Mouse (Mus musculus) embryonic facial prominence, embryonic 12.5 days (tissue): ENCODE data around the gene Il23r. TPM values are rescaled to one million over a fixed set of nuclear protein-coding genes. Genes with fewer than 3 reads are reported as not detected.

Experiments
- ATAC-seq: fragments of 200-750 bp; cut with Nextera tagmentation; 2 replicates; pipeline ENCODE4 v1.8.0; 2017; ENCODE audit not compliant: insufficient number of reproducible peaks, insufficient read depth, low FRiP score, low TSS enrichment
- H3K27ac ChIP-seq: fragments of 300-500 bp; sonication (generic); 2 replicates; pipeline ENCODE4 v1.5.1; 2016; ENCODE audit warnings: mild to moderate bottlenecking
- H3K27me3 ChIP-seq: fragments of 300-500 bp; sonication (generic); 2 replicates; pipeline ENCODE4 v1.6.1; 2016; ENCODE audit warnings: mild to moderate bottlenecking, moderate library complexity
- H3K36me3 ChIP-seq: fragments of 300-500 bp; sonication (generic); 2 replicates; pipeline ENCODE4 v1.6.1; 2016; ENCODE audit warnings: mild to moderate bottlenecking
- H3K4me1 ChIP-seq: fragments of 300-500 bp; sonication (generic); 2 replicates; pipeline ENCODE4 v1.6.1; 2016
- H3K4me2 ChIP-seq: fragments of 300-500 bp; sonication (generic); replicated peaks from 2 replicates; pipeline ENCODE4 v1.6.1; 2016; ENCODE audit warnings: mild to moderate bottlenecking, moderate library complexity
- H3K4me3 ChIP-seq: fragments of 300-500 bp; sonication (generic); 2 replicates; pipeline ENCODE4 v1.5.1; 2016; ENCODE audit warnings: mild to moderate bottlenecking
- H3K9ac ChIP-seq: fragments of 300-500 bp; sonication (generic); 2 replicates; pipeline ENCODE4 v1.6.1; 2016; ENCODE audit warnings: mild to moderate bottlenecking, moderate library complexity
- H3K9me3 ChIP-seq: fragments of 300-500 bp; sonication (generic); 2 replicates; pipeline ENCODE4 v1.6.1; 2016; ENCODE audit warnings: mild to moderate bottlenecking, moderate library complexity
- WGBS: fragments of 180-500 bp; shearing (Covaris S2); methylation state at CpG from one replicate; pipeline ENCODE4 v1.1.7; 2016; 5-methylcytosine and 5-hydroxymethylcytosine counted together
- polyA plus RNA-seq: library from polyadenylated mRNA; unstranded; fragments of >200 nt; fragmentation: Nextera tagmentation; extraction: Ambion mirVana; gene quantifications from 2 replicates; pipeline ENCODE4 v1.2.1, GENCODE M21; 2016

Gene Il23r
- polyA plus RNA-seq, 1 experiment from 2014 or later = not detected

- Histone ChIP-seq H3K4me2 (no peak overlapping the region), H3K27ac (no peak overlapping the region), H3K36me3 (no peaks in the 10 kb centered on the region), H3K4me1 (no peaks in the 10 kb centered on the region), H3K27me3 (peaks cover 13% of the 10 kb centered on the region), H3K9ac (no peak overlapping the region), H3K4me3 (no peak overlapping the region), H3K9me3 (no peaks in the 10 kb centered on the region)
- no peak for ATAC-seq
- WGBS = 6% methylated on average over 1 of the region's 1 CpGs
Observed at GRCm38 (mm10) chr6:67471242-67471641, 20.4 kb downstream of the Il23r start.

- Histone ChIP-seq H3K36me3 (no peaks in the 10 kb centered on the region), H3K9ac (no peak overlapping the region), H3K27me3 (no peaks in the 10 kb centered on the region), H3K4me3 (no peak overlapping the region), H3K9me3 (no peaks in the 10 kb centered on the region), H3K27ac (no peak overlapping the region), H3K4me1 (no peaks in the 10 kb centered on the region), H3K4me2 (no peak overlapping the region)
- 100% methylated on average over 1 of the region's 1 CpGs for WGBS
- no peak for ATAC-seq
Observed at GRCm38 (mm10) chr6:67459424-67459823, 32.2 kb downstream of the Il23r start.

- H3K4me2 ChIP-seq = no peak overlapping the region
- no peak overlapping the region for H3K4me3 ChIP-seq
- no peaks in the 10 kb centered on the region for H3K4me1 ChIP-seq
- H3K9me3 ChIP-seq = no peaks in the 10 kb centered on the region
- H3K27me3 ChIP-seq = no peaks in the 10 kb centered on the region
- no peaks in the 10 kb centered on the region for H3K36me3 ChIP-seq
- H3K9ac ChIP-seq = no peak overlapping the region
- H3K27ac ChIP-seq = no peak overlapping the region
- ATAC-seq = no peak
- WGBS = 58% methylated on average over 5 of the region's 5 CpGs
Observed at GRCm38 (mm10) chr6:67451330-67451729, 40.3 kb downstream of the Il23r start.

GRCm38 (mm10) chr6:67445866-67446265 lies 45.8 kb downstream of the Il23r start:
- no peaks in the 10 kb centered on the region for H3K4me1 ChIP-seq
- no peak for ATAC-seq
- no peaks in the 10 kb centered on the region for H3K36me3 ChIP-seq
- H3K9ac ChIP-seq = no peak overlapping the region
- H3K4me3 ChIP-seq = no peak overlapping the region
- whole genome bisulfite sequencing = 62% methylated on average over 1 of the region's 1 CpGs
- H3K27me3 ChIP-seq = no peaks in the 10 kb centered on the region
- no peak overlapping the region for H3K27ac ChIP-seq
- no peaks in the 10 kb centered on the region for H3K9me3 ChIP-seq
- no peak overlapping the region for H3K4me2 ChIP-seq

- no peaks in the 10 kb centered on the region for H3K27me3 ChIP-seq
- no peak overlapping the region for H3K4me2 ChIP-seq
- WGBS = 86% methylated on average over 6 of the region's 6 CpGs
- H3K4me3 ChIP-seq = no peak overlapping the region
- no peak overlapping the region for H3K9ac ChIP-seq
- no peaks in the 10 kb centered on the region for H3K36me3 ChIP-seq
- no peak for ATAC-seq
- H3K27ac ChIP-seq = no peak overlapping the region
- no peaks in the 10 kb centered on the region for H3K4me1 ChIP-seq
- H3K9me3 ChIP-seq = no peaks in the 10 kb centered on the region
Observed at GRCm38 (mm10) chr6:67443124-67443523, 48.5 kb downstream of the Il23r start.

- H3K9ac ChIP-seq = no peak overlapping the region
Observed at GRCm38 (mm10) chr6:67437814-67438385, 53.8 kb downstream of the Il23r start.

GRCm38 (mm10) chr6:67437028-67437427 lies 54.6 kb downstream of the Il23r start:
- no peak overlapping the region for H3K9ac ChIP-seq
- H3K9me3 ChIP-seq = no peaks in the 10 kb centered on the region
- no peak for ATAC-seq
- H3K4me2 ChIP-seq = no peak overlapping the region
- H3K4me1 ChIP-seq = no peaks in the 10 kb centered on the region
- H3K36me3 ChIP-seq = no peaks in the 10 kb centered on the region
- no peak overlapping the region for H3K27ac ChIP-seq
- no peaks in the 10 kb centered on the region for H3K27me3 ChIP-seq
- H3K4me3 ChIP-seq = no peak overlapping the region

More at GRCm38 (mm10) chr6:67437814-67438385, 53.8 kb downstream of the Il23r start:
- Histone ChIP-seq H3K9me3 (no peaks in the 10 kb centered on the region), H3K4me3 (no peak overlapping the region), H3K4me1 (no peaks in the 10 kb centered on the region), H3K4me2 (no peak overlapping the region), H3K36me3 (no peaks in the 10 kb centered on the region), H3K27ac (no peak overlapping the region), H3K27me3 (no peaks in the 10 kb centered on the region)
- 75% methylated on average over 3 of the region's 3 CpGs for WGBS
- no peak for ATAC-seq

- no peaks in the 10 kb centered on the region for H3K9me3 ChIP-seq
- H3K27ac ChIP-seq = no peak overlapping the region
- H3K4me2 ChIP-seq = no peak overlapping the region
- 76% methylated on average over 2 of the region's 2 CpGs for WGBS
- H3K36me3 ChIP-seq = no peaks in the 10 kb centered on the region
- no peaks in the 10 kb centered on the region for H3K27me3 ChIP-seq
- no peak for ATAC-seq
- no peak overlapping the region for H3K9ac ChIP-seq
- no peak overlapping the region for H3K4me3 ChIP-seq
- no peaks in the 10 kb centered on the region for H3K4me1 ChIP-seq
Observed at GRCm38 (mm10) chr6:67436295-67436694, 55.4 kb downstream of the Il23r start.

- Histone ChIP-seq H3K27me3 (no peaks in the 10 kb centered on the region), H3K9me3 (no peaks in the 10 kb centered on the region), H3K36me3 (no peaks in the 10 kb centered on the region), H3K4me3 (no peak overlapping the region), H3K4me1 (no peaks in the 10 kb centered on the region), H3K9ac (no peak overlapping the region), H3K4me2 (no peak overlapping the region), H3K27ac (no peak overlapping the region)
- 92% methylated on average over 1 of the region's 1 CpGs for WGBS
- no peak for ATAC-seq
Observed at GRCm38 (mm10) chr6:67435711-67436110, 55.9 kb downstream of the Il23r start.

GRCm38 (mm10) chr6:67434755-67435452 lies 56.8 kb downstream of the Il23r start:
- Histone ChIP-seq H3K4me2 (no peak overlapping the region), H3K27ac (no peak overlapping the region), H3K9ac (no peak overlapping the region), H3K9me3 (no peaks in the 10 kb centered on the region), H3K4me3 (no peak overlapping the region), H3K36me3 (no peaks in the 10 kb centered on the region), H3K4me1 (no peaks in the 10 kb centered on the region), H3K27me3 (no peaks in the 10 kb centered on the region)
- no peak for ATAC-seq
- 58% methylated on average over 2 of the region's 2 CpGs for WGBS

GRCm38 (mm10) chr6:67431808-67432207 lies 59.8 kb downstream of the Il23r start:
- H3K9me3 ChIP-seq = no peaks in the 10 kb centered on the region
- no peak overlapping the region for H3K4me2 ChIP-seq
- H3K27ac ChIP-seq = no peak overlapping the region
- no peaks in the 10 kb centered on the region for H3K36me3 ChIP-seq
- 85% methylated on average over 3 of the region's 3 CpGs for whole genome bisulfite sequencing
- no peaks in the 10 kb centered on the region for H3K4me1 ChIP-seq
- no peak overlapping the region for H3K4me3 ChIP-seq
- H3K27me3 ChIP-seq = no peaks in the 10 kb centered on the region
- ATAC-seq = no peak
- H3K9ac ChIP-seq = no peak overlapping the region

- Histone ChIP-seq H3K27me3 (no peaks in the 10 kb centered on the region), H3K27ac (no peak overlapping the region), H3K36me3 (no peaks in the 10 kb centered on the region), H3K4me2 (no peak overlapping the region), H3K4me1 (no peaks in the 10 kb centered on the region), H3K9me3 (no peaks in the 10 kb centered on the region), H3K9ac (no peak overlapping the region), H3K4me3 (no peak overlapping the region)
- ATAC-seq = no peak
- WGBS = 69% methylated on average over 5 of the region's 5 CpGs
Observed at GRCm38 (mm10) chr6:67421761-67422160, 69.9 kb downstream of the Il23r start.
